Mouse (Mus musculus) hindbrain, embryonic 12.5 days (tissue): ENCODE measurements around the gene Nodal. TPM values are rescaled to one million over a fixed set of nuclear protein-coding genes. Genes with fewer than 3 reads are reported as not detected.

Source experiments
- ATAC-seq: fragments of 200-750 bp; cut with Nextera tagmentation; 2 replicates; pipeline ENCODE4 v1.8.0; 2017; ENCODE audit warnings: moderate TSS enrichment; ENCODE audit not compliant: low FRiP score
- H3K27ac ChIP-seq: fragments of 300-500 bp; sonication (generic); 2 replicates; pipeline ENCODE4 v1.5.1; 2016; ENCODE audit warnings: mild to moderate bottlenecking
- H3K27me3 ChIP-seq: fragments of 300-500 bp; sonication (generic); 2 replicates; pipeline ENCODE4 v1.6.1; 2016; ENCODE audit warnings: mild to moderate bottlenecking
- H3K36me3 ChIP-seq: fragments of 300-500 bp; sonication (generic); 2 replicates; pipeline ENCODE4 v1.6.1; 2016; ENCODE audit warnings: mild to moderate bottlenecking
- H3K4me1 ChIP-seq: fragments of 300-500 bp; sonication (generic); 2 replicates; pipeline ENCODE4 v1.6.1; 2016
- H3K4me2 ChIP-seq: fragments of 300-500 bp; sonication (generic); replicated peaks from 2 replicates; pipeline ENCODE4 v1.6.1; 2016; ENCODE audit warnings: mild to moderate bottlenecking
- H3K4me3 ChIP-seq: fragments of 300-500 bp; sonication (generic); 2 replicates; pipeline ENCODE4 v1.5.1; 2016; ENCODE audit warnings: mild to moderate bottlenecking
- H3K9ac ChIP-seq: fragments of 300-500 bp; sonication (generic); 2 replicates; pipeline ENCODE4 v1.6.1; 2016; ENCODE audit warnings: mild to moderate bottlenecking, moderate library complexity
- H3K9me3 ChIP-seq: fragments of 300-500 bp; sonication (generic); replicated peaks from 2 replicates; pipeline ENCODE4 v1.6.1; 2016; ENCODE audit warnings: mild to moderate bottlenecking
- WGBS: fragments of 180-500 bp; shearing (Covaris S2); methylation state at CpG from one replicate; pipeline ENCODE4 v1.1.7; 2016; 5-methylcytosine and 5-hydroxymethylcytosine counted together
- polyA plus RNA-seq: library from polyadenylated mRNA; unstranded; fragments of >200 nt; fragmentation: Nextera tagmentation; extraction: Ambion mirVana; gene quantifications from 2 replicates; pipeline ENCODE4 v1.2.1, GENCODE M21; 2016

Nodal gene
- polyA plus RNA-seq, 1 experiment from 2014 or later = 0.10 TPM

DNA sequence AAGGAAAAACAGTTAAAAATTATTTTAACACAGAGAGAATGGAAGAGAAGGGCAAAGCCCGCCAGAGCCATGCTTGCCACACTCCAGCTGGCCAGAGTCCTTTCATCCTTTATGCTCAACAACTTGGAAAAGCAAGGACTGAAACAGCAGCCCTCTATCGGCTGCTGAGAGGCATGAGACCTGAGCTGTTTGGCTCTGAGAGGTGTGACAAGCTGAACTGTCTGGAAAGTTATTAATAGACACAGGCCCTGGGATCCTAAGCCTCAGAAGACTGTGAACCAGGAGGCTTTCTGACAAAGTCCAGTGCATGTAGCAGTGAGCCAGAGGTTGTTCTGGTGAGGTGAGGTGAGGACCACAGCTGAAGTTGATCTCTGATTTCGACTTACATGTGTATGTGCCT lies 55.9 kb downstream of the Nodal start:
- H3K4me1 ChIP-seq = peaks cover 14% of the 10 kb centered on the region
- no peaks in the 10 kb centered on the region for H3K27me3 ChIP-seq
- WGBS = 84% methylated on average over 3 of the region's 3 CpGs
- no peak overlapping the region for H3K4me2 ChIP-seq
- no peak for ATAC-seq
- H3K9me3 ChIP-seq = no peaks in the 10 kb centered on the region
- H3K27ac ChIP-seq = no peak overlapping the region
- no peaks in the 10 kb centered on the region for H3K36me3 ChIP-seq
- H3K9ac ChIP-seq = no peak overlapping the region
- H3K4me3 ChIP-seq = no peak overlapping the region

DNA sequence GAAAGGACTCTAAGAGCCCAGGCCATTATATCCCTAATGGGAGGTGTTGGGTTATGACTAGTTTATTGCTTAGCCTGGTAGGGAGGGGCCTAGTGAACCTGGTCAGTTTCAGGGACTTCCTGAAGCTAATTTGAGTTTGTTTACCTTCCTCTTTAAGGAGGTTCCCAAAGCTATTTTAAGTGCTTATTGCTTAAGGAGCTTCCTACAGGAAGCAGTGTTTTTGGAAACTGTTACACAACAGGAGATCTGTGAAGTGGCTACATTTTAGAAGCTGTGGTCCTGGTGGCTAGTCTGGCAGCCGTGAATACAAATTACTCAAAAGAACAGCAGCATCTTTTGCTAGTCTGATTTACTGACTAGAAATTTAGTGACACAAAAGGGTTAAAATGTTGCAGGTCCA lies 56.6 kb downstream of the Nodal start:
- Histone ChIP-seq H3K9me3 (no peaks in the 10 kb centered on the region), H3K27me3 (no peaks in the 10 kb centered on the region), H3K4me2 (peak overlapping the region; percentile 98), H3K36me3 (no peaks in the 10 kb centered on the region), H3K4me1 (peaks cover 14% of the 10 kb centered on the region), H3K4me3 (peak overlapping the region; percentile 71), H3K9ac (no peak overlapping the region), H3K27ac (no peak overlapping the region)
- ATAC-seq = no peak
- 77% methylated on average over 1 of the region's 1 CpGs for WGBS

Other genes starting within 250 kb of the Nodal start
- gene Tbata, start 246.0 kb upstream of the Nodal start, polyA plus RNA-seq = 0.27 and 0.32 TPM in 2 replicates
- 0.72 and 0.85 TPM in 2 replicates for gene Adamts14, start 144.5 kb upstream of the Nodal start, polyA plus RNA-seq
- not detected in 2 replicates for gene Prf1, start 120.1 kb upstream of the Nodal start, polyA plus RNA-seq
- 34.5 and 39.3 TPM in 2 replicates for gene Pald1, start 34.4 kb upstream of the Nodal start, polyA plus RNA-seq
- 63.2 and 71.0 TPM in 2 replicates for gene Eif4ebp2, start 34.7 kb downstream of the Nodal start, polyA plus RNA-seq
- gene Lrrc20, start 57.8 kb downstream of the Nodal start, polyA plus RNA-seq = 12.5 and 13.5 TPM in 2 replicates
- gene Npffr1, start 177.5 kb downstream of the Nodal start, polyA plus RNA-seq = 0.25 TPM in 2 replicates
- gene Ppa1, start 230.6 kb downstream of the Nodal start, polyA plus RNA-seq = 193 and 196 TPM in 2 replicates